Mouse (Mus musculus) heart, adult 2 months (tissue): Measurements from ENCODE around the gene Colgalt2. TPM values are rescaled to one million over a fixed set of nuclear protein-coding genes. Genes with fewer than 3 reads are reported as not detected.

Source experiments
- DNase-seq, 2 experiments: peaks; one replicate each; pipeline ENCODE4 v3.0.0; 2021
- H3K27ac ChIP-seq: fragments of 200-600 bp; 2 replicates; pipeline ENCODE4 v1.8.1; 2022
- H3K27me3 ChIP-seq: fragments of 200-500 bp; 2 replicates; pipeline ENCODE4 v1.6.1; 2012; ENCODE audit warnings: mild to moderate bottlenecking, low read length, inconsistent platforms, mixed read lengths; ENCODE audit not compliant: control insufficient read depth, insufficient read depth
- H3K36me3 ChIP-seq: fragments of 200-500 bp; 2 replicates; pipeline ENCODE4 v1.6.1; 2012; ENCODE audit warnings: low read length, inconsistent platforms; ENCODE audit not compliant: control insufficient read depth, insufficient read depth
- H3K4me1 ChIP-seq: fragments of 200-500 bp; 2 replicates; pipeline ENCODE4 v1.6.1; 2011; ENCODE audit warnings: low read length; ENCODE audit not compliant: control insufficient read depth, insufficient read depth
- H3K4me3 ChIP-seq: fragments of 200-600 bp; 2 replicates; pipeline ENCODE4 v1.8.1; 2022
- H3K79me2 ChIP-seq: fragments of 200-500 bp; replicated peaks from 2 replicates; pipeline ENCODE4 v1.6.1; 2012; ENCODE audit warnings: mild to moderate bottlenecking, inconsistent platforms, low read length, moderate library complexity, mixed read lengths; ENCODE audit not compliant: control insufficient read depth, insufficient read depth
- H3K9ac ChIP-seq: fragments of 200-500 bp; 2 replicates; pipeline ENCODE4 v1.6.1; 2012; ENCODE audit warnings: low read depth, mild to moderate bottlenecking, control low read depth, inconsistent platforms, low read length, mixed read lengths
- CTCF ChIP-seq: fragments of 200-600 bp; IDR thresholded peaks from 2 replicates; pipeline ENCODE4 v1.8.1; 2022; ENCODE audit warnings: antibody characterized with exemption, mild to moderate bottlenecking, moderate library complexity
- EP300 ChIP-seq: fragments of 200-500 bp; IDR thresholded peaks from 2 replicates; pipeline ENCODE4 v1.6.1; 2011; ENCODE audit warnings: low read depth, low read length, control low read depth; ENCODE audit not compliant: insufficient read depth
- POLR2A ChIP-seq: fragments of 200-500 bp; IDR thresholded peaks from 2 replicates; pipeline ENCODE4 v1.6.1; 2011; ENCODE audit warnings: mild to moderate bottlenecking, low read depth, low read length, control low read depth; ENCODE audit not compliant: insufficient read depth
- WGBS: fragments of 180-500 bp; shearing (Covaris S2); methylation state at CpG from one replicate; pipeline ENCODE4 v1.1.7; 2018; 5-methylcytosine and 5-hydroxymethylcytosine counted together
- intact Hi-C: fragments of 180-260 bp; cut with DNase I; formaldehyde crosslinking; loops from one replicate; pipeline ENCODE4 v1.15.1; 2025
- polyA plus RNA-seq: library from polyadenylated mRNA; depleted of rRNA; stranded (reverse); fragments of >200 nt; gene quantifications from 2 replicates; pipeline ENCODE4 v1.2.3, GENCODE M21; 2012
- total RNA-seq, 2 experiments: library from RNA; stranded (reverse); gene quantifications; 2 replicates each; pipeline ENCODE4 v1.2.3; 2021

Colgalt2 gene
- total and polyA plus RNA-seq, 3 experiments: 3.3 to 5.3 (median 4.1) TPM

DNA sequence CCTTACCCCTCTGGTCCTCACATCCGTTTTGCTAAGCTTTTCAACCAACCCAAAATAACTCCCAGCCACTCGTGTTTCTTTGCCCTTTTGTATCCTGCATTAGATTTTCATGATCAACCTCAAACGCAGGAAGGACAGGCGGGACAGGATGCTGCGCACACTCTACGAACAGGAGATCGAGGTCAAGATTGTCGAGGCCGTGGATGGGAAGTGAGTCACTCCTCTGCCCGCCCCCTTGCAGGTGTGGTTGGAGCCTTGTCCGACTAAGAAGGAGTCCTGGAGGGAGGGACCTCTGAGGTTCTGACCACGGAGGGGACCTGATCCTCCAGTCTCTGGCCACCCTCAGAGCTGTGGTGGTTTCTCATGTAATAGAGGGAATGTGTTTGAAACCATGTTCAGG, 100.2 kb downstream of the Colgalt2 start:
- TF ChIP-seq EP300 (0 out of 2 replicates have a peak, but pooled peaks have one; percentile 52), POLR2A (no peak)
- Histone ChIP-seq H3K27ac (peak overlapping the region; percentile 60), H3K4me3 (no peak overlapping the region), H3K36me3 (peaks cover 9% of the 10 kb centered on the region), H3K4me1 (peaks cover 6% of the 10 kb centered on the region), H3K9ac (no peak overlapping the region), H3K27me3 (no peaks in the 10 kb centered on the region), H3K79me2 (no peaks in the 10 kb centered on the region)
- whole genome bisulfite sequencing: 41% methylated on average over 12 of the region's 12 CpGs
- peak in 1 of 2 experiments; percentile 56 for DNase-seq
- intact Hi-C loops: loop anchor here (5.0 kb wide), 3 partner anchors 38 to 113 kb away; partner anchors contain the start of gene Tsen15

DNA sequence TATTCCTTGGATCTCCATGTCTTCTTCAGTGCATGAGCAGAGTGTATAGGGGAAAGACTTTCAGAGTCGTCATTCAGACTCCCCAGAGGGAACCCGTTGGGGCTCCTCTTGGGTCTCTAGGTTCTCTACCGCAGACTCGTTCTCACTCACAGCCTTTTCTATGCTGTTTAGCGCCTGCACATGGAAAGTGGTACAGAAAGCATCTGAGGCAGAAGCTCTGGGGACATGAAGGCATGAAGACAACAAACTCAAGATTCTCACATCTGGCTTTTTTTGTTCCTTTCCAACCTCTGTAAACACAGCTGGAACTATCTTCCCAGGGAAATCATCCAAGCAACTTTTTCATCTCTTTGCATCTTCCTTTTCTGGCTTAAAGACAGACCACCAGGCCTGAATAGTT, 106.5 kb downstream of the Colgalt2 start:
- TF ChIP-seq POLR2A: no peak
- TF ChIP-seq CTCF: no peak
- TF ChIP-seq EP300: no peak
- Histone ChIP-seq H3K4me1 (no peaks in the 10 kb centered on the region), H3K27me3 (no peaks in the 10 kb centered on the region), H3K9ac (no peak overlapping the region), H3K4me3 (no peak overlapping the region), H3K36me3 (no peaks in the 10 kb centered on the region), H3K79me2 (no peaks in the 10 kb centered on the region), H3K27ac (no peak overlapping the region)
- intact Hi-C loops: no loop called here
- WGBS: 84% methylated on average over 5 of the region's 5 CpGs
- DNase-seq: no peak

DNA sequence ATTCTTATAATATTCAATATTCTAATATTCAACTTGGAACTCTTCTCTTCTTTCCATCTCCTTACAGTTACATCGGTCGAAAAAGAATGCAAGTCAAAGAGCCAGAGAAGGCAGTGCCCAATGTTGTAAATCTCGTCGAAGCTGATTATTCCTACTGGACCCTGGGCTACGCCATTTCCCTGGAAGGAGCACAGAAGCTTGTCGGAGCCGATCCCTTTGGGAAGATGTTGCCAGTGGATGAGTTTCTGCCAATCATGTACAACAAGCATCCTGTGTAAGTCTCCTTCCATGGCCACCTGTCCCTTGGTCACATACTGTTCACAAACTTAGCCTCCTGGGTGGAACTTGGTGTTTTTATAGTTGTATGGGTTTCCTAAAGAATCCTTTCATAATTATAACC, 107.1 kb downstream of the Colgalt2 start:
- intact Hi-C loops: no loop called here
- TF ChIP-seq EP300 (no peak), POLR2A (no peak), CTCF (no peak)
- no peaks in the 10 kb centered on the region for H3K4me1 ChIP-seq

DNA sequence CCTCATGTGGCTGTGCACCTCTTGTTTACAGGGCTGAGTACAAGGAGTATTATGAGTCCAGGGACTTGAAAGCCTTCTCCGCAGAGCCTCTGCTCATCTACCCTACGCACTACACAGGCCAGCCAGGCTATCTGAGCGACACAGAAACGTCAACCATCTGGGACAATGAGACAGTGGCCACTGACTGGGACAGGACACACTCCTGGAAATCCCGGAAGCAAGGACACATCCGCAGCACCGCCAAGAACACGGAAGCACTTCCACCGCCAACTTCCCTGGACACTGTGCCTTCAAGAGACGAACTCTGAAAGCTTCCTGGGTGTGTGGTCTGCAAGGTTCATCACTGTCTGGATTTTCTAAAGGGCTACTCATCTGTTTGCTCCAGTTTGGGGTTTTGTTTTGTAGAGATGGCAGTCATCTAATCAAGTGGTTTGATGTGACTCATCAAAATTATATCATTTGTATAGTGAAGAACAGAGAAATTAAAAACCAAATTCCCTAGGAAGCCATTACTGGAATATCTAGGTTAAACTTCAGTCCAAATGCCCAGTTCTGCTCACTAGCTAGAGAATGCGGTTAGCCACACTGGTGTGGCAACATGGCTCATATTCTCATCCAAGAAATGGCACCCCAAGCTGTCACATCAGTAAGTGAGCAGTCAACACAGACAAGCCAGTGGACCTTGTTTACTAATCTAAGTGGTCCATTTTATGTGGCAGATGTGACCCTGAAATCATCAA, 109.0 kb downstream of the Colgalt2 start:
- WGBS: 89% methylated on average over 11 of the region's 11 CpGs
- Histone ChIP-seq H3K79me2 (no peaks in the 10 kb centered on the region), H3K4me1 (no peaks in the 10 kb centered on the region; the same call in 1 of the 2 replicates), H3K4me3 (no peak overlapping the region), H3K27me3 (no peaks in the 10 kb centered on the region), H3K27ac (no peak overlapping the region), H3K36me3 (no peaks in the 10 kb centered on the region), H3K9ac (no peak overlapping the region)
- TF ChIP-seq EP300: no peak
- no peak for DNase-seq
- intact Hi-C loops: no loop called here

More for the DNA sequence above, 107.1 kb downstream of the Colgalt2 start:
- no peak overlapping the region for H3K27ac ChIP-seq
- 90% methylated on average over 7 of the region's 7 CpGs for WGBS
- no peaks in the 10 kb centered on the region for H3K36me3 ChIP-seq
- no peak overlapping the region for H3K4me3 ChIP-seq
- H3K27me3 ChIP-seq: no peaks in the 10 kb centered on the region
- no peaks in the 10 kb centered on the region for H3K79me2 ChIP-seq
- no peak overlapping the region for H3K9ac ChIP-seq
- no peak for DNase-seq

DNA sequence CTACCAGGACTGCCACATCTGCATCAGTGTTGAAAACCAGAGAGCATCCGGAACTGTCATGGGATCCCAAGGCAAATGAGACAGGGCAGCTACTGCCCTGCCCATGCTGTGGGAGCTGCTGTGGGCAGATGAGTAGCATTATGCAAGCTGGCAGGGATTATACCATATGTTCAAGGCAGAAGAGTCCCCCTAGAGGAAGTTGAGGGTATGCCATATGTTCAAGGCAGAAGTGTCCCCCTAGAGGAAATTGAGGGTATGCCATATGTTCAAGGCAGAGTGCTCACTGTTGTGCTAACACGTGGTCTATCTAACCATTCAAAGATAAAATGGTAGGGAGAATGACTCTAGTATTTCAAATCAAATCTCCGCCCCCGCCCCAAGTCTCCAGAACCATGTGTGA, 111.6 kb downstream of the Colgalt2 start:
- Histone ChIP-seq H3K27ac (no peak overlapping the region), H3K4me3 (no peak overlapping the region), H3K36me3 (no peaks in the 10 kb centered on the region), H3K79me2 (no peaks in the 10 kb centered on the region), H3K9ac (no peak overlapping the region), H3K4me1 (peaks cover 3% of the 10 kb centered on the region), H3K27me3 (no peaks in the 10 kb centered on the region)
- intact Hi-C loops: loop anchor here (1.0 to 5.0 kb wide), 4 partner anchors 44 to 125 kb away; partner anchors contain the start of gene Tsen15
- no peak for DNase-seq
- TF ChIP-seq CTCF: peak; percentile 89
- TF ChIP-seq EP300: peak; percentile 61; the same call in 1 of the 2 replicates
- TF ChIP-seq POLR2A: no peak
- 72% methylated on average over 4 of the region's 4 CpGs for WGBS

DNA sequence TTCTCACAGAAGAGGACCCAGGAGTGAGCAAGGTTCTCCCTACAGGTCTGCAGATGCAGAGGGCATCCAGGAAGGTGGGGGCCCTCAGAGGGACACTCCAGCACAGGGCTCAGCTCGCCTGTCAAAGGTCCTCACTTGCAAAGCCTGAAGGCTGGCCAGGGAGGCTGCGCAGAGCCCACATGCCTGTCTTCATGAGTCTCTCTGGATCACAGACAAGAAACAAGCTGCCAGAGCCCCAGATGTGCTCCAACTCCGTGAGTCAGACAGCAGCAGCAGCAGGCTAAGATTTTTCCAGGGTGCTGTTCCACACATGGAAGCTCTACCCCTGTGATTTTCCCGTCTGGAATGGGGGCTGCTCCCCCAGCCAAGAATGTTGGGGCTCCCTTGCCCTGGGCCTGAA, 114.6 kb downstream of the Colgalt2 start:
- H3K27ac ChIP-seq: no peak overlapping the region

More for the DNA sequence above, 114.6 kb downstream of the Colgalt2 start:
- TF ChIP-seq EP300: 0 out of 2 replicates have a peak, but pooled peaks have one; percentile 27
- no peak for TF ChIP-seq CTCF
- 51% methylated on average over 4 of the region's 4 CpGs for WGBS
- peaks cover 3% of the 10 kb centered on the region for H3K4me1 ChIP-seq
- H3K27me3 ChIP-seq: no peaks in the 10 kb centered on the region
- H3K36me3 ChIP-seq: no peaks in the 10 kb centered on the region; the same call in 1 of the 2 replicates
- no peak overlapping the region for H3K4me3 ChIP-seq
- DNase-seq: peak; percentile 59 to 60
- no peak overlapping the region for H3K9ac ChIP-seq
- H3K79me2 ChIP-seq: no peaks in the 10 kb centered on the region
- intact Hi-C loops: loop anchor here (5.0 kb wide), 3 partner anchors 47 to 112 kb away; no protein-coding TSS in a partner anchor
